In genomic region chr2:166714427-166714699, GRCm38 (mm10) we compare ENCODE assay signal across 8 mouse cellular contexts. TPM values are rescaled to one million over a fixed set of nuclear protein-coding genes. Genes with fewer than 3 reads are reported as not detected.
A peak's percentile ranks its signal among the peaks of the same experiment; 100 is the strongest.
DNase-seq lines count a peak whose midpoint lies in the region; ATAC-seq and TF ChIP-seq lines count a peak whose summit lies in the region.

No protein-coding gene starts in this region.

- H3K9me3 ChIP-seq in embryonic facial prominence, embryonic 13.5 days = no peaks in the 10 kb centered on the region
- H3K9me3 ChIP-seq in hindbrain, postnatal 0 days (ENCODE audit: low read length) = no peaks in the 10 kb centered on the region

- H3K27ac ChIP-seq in layer of hippocampus, adult 2 months = peak overlapping the region; percentile 86
- H3K27ac ChIP-seq in embryonic facial prominence, embryonic 13.5 days = peak overlapping the region; percentile 57; the same call in 1 of the 2 replicates
- peak overlapping the region; percentile 77; the same call in 1 of the 2 replicates for H3K27ac ChIP-seq in hindbrain, postnatal 0 days

- intact Hi-C loops in gastrocnemius, postnatal 36 days (cut with DNase I) = loop anchor here (5.0 kb wide), 1 partner anchor 107 kb away; no protein-coding TSS in a partner anchor
- intact Hi-C loops in left cerebral cortex, postnatal 4 days (cut with DNase I) = loop anchor here (5.0 kb wide), 1 partner anchor 122 kb away; no protein-coding TSS in a partner anchor

- no peak overlapping the region for H3ac ChIP-seq in myocyte (ENCODE audit: control insufficient read depth, insufficient read length)

- H3K9ac ChIP-seq in embryonic facial prominence, embryonic 13.5 days = peak overlapping the region; percentile 68
- H3K9ac ChIP-seq in hindbrain, postnatal 0 days (replicated peaks; ENCODE audit: low read length) = peak overlapping the region; percentile 73

- no peak for ATAC-seq in embryonic facial prominence, embryonic 13.5 days (ENCODE audit: insufficient number of reproducible peaks, insufficient read depth, low FRiP score, low TSS enrichment, low read depth)
- no peak for ATAC-seq in hindbrain, postnatal 0 days

- H3K79me2 ChIP-seq in myocyte (ENCODE audit: control insufficient read depth, insufficient read depth) = no peaks in the 10 kb centered on the region

- TF ChIP-seq CTCF in layer of hippocampus, adult 2 months (conservative IDR thresholded peaks at IDR 0.05) = no peak
- TF ChIP-seq CTCF in hindbrain, postnatal 0 days (IDR thresholded peaks at IDR 0.05; ENCODE audit: low read depth) = no peak

- H3K4me2 ChIP-seq in embryonic facial prominence, embryonic 13.5 days = peak overlapping the region; percentile 78
- H3K4me2 ChIP-seq in hindbrain, postnatal 0 days (ENCODE audit: low read depth, low read length) = peak overlapping the region; percentile 63
- peak overlapping the region; percentile 87 for H3K4me2 ChIP-seq in myocyte (ENCODE audit: low read depth)

- no peaks in the 10 kb centered on the region for H3K36me3 ChIP-seq in embryonic facial prominence, embryonic 13.5 days
- no peaks in the 10 kb centered on the region for H3K36me3 ChIP-seq in hindbrain, postnatal 0 days (ENCODE audit: insufficient read depth, low read length)
- H3K36me3 ChIP-seq in myocyte (ENCODE audit: control insufficient read depth, insufficient read depth) = no peaks in the 10 kb centered on the region

- peak overlapping the region; percentile 96 for H3K4me3 ChIP-seq in layer of hippocampus, adult 2 months
- peak overlapping the region; percentile 80 for H3K4me3 ChIP-seq in embryonic facial prominence, embryonic 13.5 days
- H3K4me3 ChIP-seq in hindbrain, postnatal 0 days (ENCODE audit: low read length) = peak overlapping the region; percentile 83
- H3K4me3 ChIP-seq in myocyte = no peak overlapping the region

- WGBS in embryonic facial prominence, embryonic 13.5 days = 12% methylated on average over 11 of the region's 11 CpGs
- WGBS in hindbrain, postnatal 0 days = 10% methylated on average over 11 of the region's 11 CpGs

- DNase-seq in layer of hippocampus, adult 2 months (ENCODE audit: low spot score in 2 of 2) = no peak
- no peak for DNase-seq in layer of hippocampus, postnatal 14 days (ENCODE audit: low spot score in 2 of 2)
- no peak for DNase-seq in hindbrain, postnatal 0 days (ENCODE audit: low spot score)
- DNase-seq in urinary bladder, postnatal 25 days (ENCODE audit: low spot score) = no peak
- DNase-seq in gastrocnemius, postnatal 36 days = no peak
- no peak for DNase-seq in left cerebral cortex, postnatal 4 days

- TF ChIP-seq POLR2A in myocyte (IDR thresholded peaks at IDR 0.05; ENCODE audit: insufficient read length, low read depth) = no peak

- no peaks in the 10 kb centered on the region for H3K27me3 ChIP-seq in embryonic facial prominence, embryonic 13.5 days
- no peaks in the 10 kb centered on the region for H3K27me3 ChIP-seq in hindbrain, postnatal 0 days (ENCODE audit: insufficient read depth, low read length)
- peaks cover 58% of the 10 kb centered on the region for H3K27me3 ChIP-seq in myocyte (ENCODE audit: control insufficient read depth, insufficient read depth, insufficient read length)

- H3K4me1 ChIP-seq in embryonic facial prominence, embryonic 13.5 days = peaks cover 42% of the 10 kb centered on the region
- peaks cover 5% of the 10 kb centered on the region; the same call in 1 of the 2 replicates for H3K4me1 ChIP-seq in hindbrain, postnatal 0 days (ENCODE audit: insufficient read depth, low read length)

TF ChIP-seq in myocyte, 11 proteins besides CTCF, POLR2A, EP300 and RAD21:
- TF ChIP-seq USF1 (IDR thresholded peaks at IDR 0.05; ENCODE audit: low read depth) (no peak), TCF12 (IDR thresholded peaks at IDR 0.05; ENCODE audit: insufficient read depth, poor library complexity, severe bottlenecking) (no peak), POLR2AphosphoS2 (IDR thresholded peaks at IDR 0.05; ENCODE audit: insufficient read length, low read depth) (no peak), E2F4 (IDR thresholded peaks at IDR 0.05; ENCODE audit: insufficient read depth) (no peak), TCF3 (IDR thresholded peaks at IDR 0.05; ENCODE audit: insufficient read length, low read depth) (no peak), MAX (IDR thresholded peaks at IDR 0.05; ENCODE audit: low read depth) (no peak), MYOD1 (IDR thresholded peaks at IDR 0.05; ENCODE audit: control insufficient read depth in 1 of 3, insufficient read length in 2 of 3, low read depth in 2 of 3) (no peak), MYOG (IDR thresholded peaks at IDR 0.05; ENCODE audit: control insufficient read depth in 1 of 3, insufficient read depth in 1 of 3, insufficient read length in 2 of 3, low read depth in 2 of 3) (no peak), CEBPB (IDR thresholded peaks at IDR 0.05; ENCODE audit: insufficient read depth, poor library complexity, severe bottlenecking) (no peak), SRF (IDR thresholded peaks at IDR 0.05; ENCODE audit: control insufficient read depth, insufficient read length, low read depth) (no peak), REST (IDR thresholded peaks at IDR 0.05; ENCODE audit: insufficient read depth, insufficient read length) (no peak)

RNA-seq across cellular contexts. Expression of gene Prex1, which starts 0.7 kb away (rescaled TPM):
- 10 to 100 TPM; 69.9 to 71.3 TPM for total RNA-seq in layer of hippocampus, adult 2 months (2021)
- total RNA-seq in layer of hippocampus, postnatal 14 days (2021) = 10 to 100 TPM; 88.0 to 89.3 TPM
- 28.4 and 28.5 TPM in 2 replicates for polyA plus RNA-seq in embryonic facial prominence, embryonic 13.5 days (2015; fragmentation: Nextera tagmentation; extraction: Ambion mirVana)
- total RNA-seq in hindbrain, postnatal 0 days (2014; rRNA removed) = 63.2 and 66.8 TPM in 2 replicates
- polyA plus RNA-seq in hindbrain, postnatal 0 days (2015; fragmentation: Nextera tagmentation; extraction: Ambion mirVana) = 24.1 and 24.2 TPM in 2 replicates
- polyA plus RNA-seq in myocyte (2012; fragmentation: generic; extraction: Trizol) = 0.17 TPM
- total RNA-seq in gastrocnemius, postnatal 36 days (2021) = 1 to 10 TPM; 3.7 to 5.0 TPM
- total RNA-seq in left cerebral cortex, postnatal 4 days (2021) = 10 to 100 TPM; 56.7 to 56.9 TPM

Comparison
In these comparisons a context has a peak if more than half of its experiments do, and no peak if none do; other contexts are left out.
1. RNA of gene Prex1, which starts 0.7 kb away (total RNA-seq): 88.0 to 89.3 TPM in layer of hippocampus, postnatal 14 days, 69.9 to 71.3 TPM in layer of hippocampus, adult 2 months, 63.2 to 66.8 TPM in hindbrain, postnatal 0 days and 56.7 to 56.9 TPM in left cerebral cortex, postnatal 4 days; 3.7 to 5.0 TPM in gastrocnemius, postnatal 36 days; every median in the first group is over 4 times any median in the second.
2. Peak in every context shown above with its lines, with median percentiles within 50 percentile points of each other: H3K27ac ChIP-seq and H3K4me2 ChIP-seq.